Mouse (Mus musculus): ENCODE measurements around the gene Osbpl10.

Gene Osbpl10

GRCm38 (mm10) chr9:114982689-114983360 is 4.5 kb downstream of the Osbpl10 start, which contains the start of gene Rps27rt:
Gene Rps27rt, minus strand, starts transcription at chr9:114982739.
- no peak for DNase-seq (ENCODE audit: low spot score in 2 of 2)

- no peak for DNase-seq (ENCODE audit: low spot score in 2 of 2)
Observed at GRCm38 (mm10) chr9:114985741-114986140, 7.4 kb downstream of the Osbpl10 start.

DNA sequence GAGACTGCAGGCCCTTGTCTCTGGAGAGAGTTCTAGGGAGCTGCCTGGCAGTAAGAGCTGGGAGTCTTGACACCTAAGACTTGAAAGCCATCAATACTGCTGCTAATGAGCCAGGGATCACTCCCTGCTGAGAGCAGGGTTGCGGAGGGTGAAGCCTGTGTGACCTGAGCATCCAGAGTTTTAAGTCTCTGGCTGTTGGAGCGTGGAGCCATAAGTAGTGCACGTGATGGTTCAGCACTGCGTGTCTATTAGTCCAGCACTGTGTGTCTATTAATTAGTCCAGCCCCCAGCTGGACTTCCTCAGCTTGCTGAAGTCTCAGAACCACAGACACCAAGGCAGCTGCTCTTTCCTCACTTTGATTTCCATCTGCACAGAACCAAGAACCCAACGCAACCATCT is 8.0 kb downstream of the Osbpl10 start:
- DNase-seq (ENCODE audit: low spot score in 2 of 2) = no peak

GRCm38 (mm10) chr9:114988029-114988428 is 9.7 kb downstream of the Osbpl10 start:
- no peak for DNase-seq (ENCODE audit: low spot score in 2 of 2)

DNA sequence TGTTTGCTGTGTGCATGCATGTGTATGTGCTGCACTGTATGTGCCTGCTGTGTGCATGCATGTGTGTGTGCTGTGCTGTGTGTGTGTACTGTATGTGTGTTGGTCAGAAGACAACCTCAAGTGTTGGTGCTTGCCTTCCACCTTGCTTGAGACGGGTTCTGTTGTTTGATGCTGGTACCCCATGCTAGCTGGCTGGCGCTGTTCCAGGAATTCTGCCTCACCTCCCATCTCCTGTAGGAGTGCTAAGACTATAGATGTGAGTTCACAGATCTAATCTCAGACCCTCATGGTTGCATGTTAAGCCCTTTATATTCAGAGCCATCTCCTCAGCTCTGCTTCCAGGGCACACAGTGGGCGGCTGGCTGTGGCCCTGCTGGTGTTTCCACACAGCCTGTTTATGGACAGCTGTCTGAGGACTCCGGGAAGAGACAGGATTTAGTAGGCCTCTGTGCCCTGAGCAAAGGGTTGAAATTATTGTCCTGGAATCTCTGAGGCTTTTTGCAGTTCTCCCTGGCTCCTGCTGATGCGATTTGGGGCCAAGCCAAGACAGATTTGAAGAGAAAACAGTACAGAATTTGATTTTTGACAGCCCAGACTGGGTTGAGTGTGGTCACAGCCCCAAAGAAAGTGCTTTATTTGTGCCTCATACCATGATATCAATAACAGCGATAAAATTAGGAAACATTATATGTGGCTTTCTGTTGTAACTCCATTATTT is 10.4 kb downstream of the Osbpl10 start:
- DNase-seq (ENCODE audit: low spot score in 2 of 2) = no peak

DNA sequence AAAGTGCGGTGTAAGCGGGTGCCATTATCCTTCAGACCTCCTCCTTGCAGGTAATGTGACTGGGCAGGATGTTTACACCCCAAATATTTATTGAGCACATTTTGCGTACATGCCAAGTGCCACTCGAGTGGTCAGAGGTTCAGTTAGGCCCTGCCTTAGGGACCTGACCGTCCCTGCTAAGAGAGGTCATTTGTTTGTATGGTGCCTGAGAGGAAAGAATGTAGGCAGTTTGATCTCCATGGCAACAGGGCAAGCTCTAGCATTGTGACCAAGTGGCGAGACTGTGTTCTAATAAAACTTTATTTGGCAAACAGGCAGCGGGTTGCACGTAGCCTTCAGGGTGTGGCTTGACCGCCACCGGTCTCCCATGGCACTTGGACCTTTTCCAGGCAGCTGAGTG is 12.1 kb downstream of the Osbpl10 start:
- no peak for DNase-seq (ENCODE audit: low spot score in 2 of 2)

GRCm38 (mm10) chr9:114992528-114992927 is 14.2 kb downstream of the Osbpl10 start:
- no peak for DNase-seq (ENCODE audit: low spot score in 2 of 2)

GRCm38 (mm10) chr9:114995250-114995649 is 16.9 kb downstream of the Osbpl10 start:
- no peak for DNase-seq (ENCODE audit: low spot score in 2 of 2)

- DNase-seq (ENCODE audit: low spot score in 2 of 2) = no peak
Observed at GRCm38 (mm10) chr9:114995716-114996115, 17.3 kb downstream of the Osbpl10 start.

DNA sequence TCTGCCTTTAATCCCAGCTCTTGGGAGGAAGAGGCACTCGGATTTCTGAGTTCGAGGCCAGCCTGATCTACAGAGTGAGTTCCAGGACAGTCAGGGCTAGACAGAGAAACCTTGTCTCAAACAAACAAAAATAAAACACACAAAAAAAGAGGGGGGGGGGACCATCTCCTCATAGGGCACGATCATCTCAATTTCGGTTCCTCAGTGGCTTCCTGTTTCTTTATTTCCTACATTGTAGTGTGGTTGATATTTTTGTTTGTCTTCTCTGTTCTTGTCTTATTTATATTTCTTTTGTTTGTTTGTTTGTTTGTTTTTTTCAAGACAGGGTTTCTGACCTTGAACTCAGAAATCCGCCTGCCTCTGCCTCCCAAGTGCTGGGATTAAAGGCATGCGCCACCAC is 18.1 kb downstream of the Osbpl10 start:
- no peak for DNase-seq (ENCODE audit: low spot score in 2 of 2)

- no peak for DNase-seq (ENCODE audit: low spot score in 2 of 2)
Observed at GRCm38 (mm10) chr9:114999010-114999770, 20.8 kb downstream of the Osbpl10 start.

GRCm38 (mm10) chr9:114999771-115000146 is 21.4 kb downstream of the Osbpl10 start:
- DNase-seq (ENCODE audit: low spot score in 2 of 2) = no peak

GRCm38 (mm10) chr9:115005446-115005845 is 27.1 kb downstream of the Osbpl10 start:
- no peak for DNase-seq (ENCODE audit: low spot score in 2 of 2)

- DNase-seq (ENCODE audit: low spot score in 2 of 2) = no peak
Observed at GRCm38 (mm10) chr9:115007776-115008175, 29.4 kb downstream of the Osbpl10 start.

DNA sequence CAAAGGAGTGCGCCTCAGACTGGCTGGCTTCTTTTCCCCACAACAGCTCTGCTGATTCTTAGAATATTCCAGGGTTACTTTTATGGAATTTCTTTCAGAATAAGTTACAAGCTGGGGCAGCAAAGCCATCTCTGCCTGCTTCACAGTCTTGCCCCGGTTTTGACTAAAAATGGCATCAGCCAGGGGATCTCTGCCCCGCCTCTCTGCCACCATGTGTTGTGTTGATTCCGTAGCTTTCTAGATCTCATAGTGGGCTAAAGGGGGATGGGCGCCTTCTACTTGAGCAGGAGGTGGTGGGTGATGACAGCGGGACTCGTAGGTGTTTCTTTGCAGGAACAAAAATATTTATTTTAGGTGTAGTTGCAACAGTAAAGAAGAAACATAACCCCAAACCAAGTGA is 29.8 kb downstream of the Osbpl10 start:
- DNase-seq (ENCODE audit: low spot score in 2 of 2) = no peak

- DNase-seq (ENCODE audit: low spot score in 2 of 2) = no peak
Observed at GRCm38 (mm10) chr9:115012367-115012766, 34.0 kb downstream of the Osbpl10 start.

DNA sequence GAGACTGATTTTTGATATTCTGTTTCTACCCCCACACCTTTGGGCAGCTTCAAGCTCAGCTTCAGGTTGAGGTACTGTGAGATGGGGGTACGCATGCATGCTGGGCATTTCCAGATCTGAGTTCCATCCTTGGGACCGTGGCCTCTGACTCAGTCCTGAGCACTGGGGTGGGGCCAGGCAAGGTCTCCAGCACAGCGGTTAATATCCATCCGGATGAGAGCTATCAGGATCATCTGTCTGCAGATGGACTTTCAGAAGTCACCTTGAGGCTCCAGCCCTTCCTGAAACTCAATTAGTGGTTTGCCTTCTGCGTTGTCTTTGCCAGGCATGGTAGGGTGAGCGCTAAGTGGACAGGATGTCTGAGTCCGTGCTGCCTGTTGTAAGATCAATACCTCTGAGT is 41.8 kb downstream of the Osbpl10 start:
- no peak for DNase-seq (ENCODE audit: low spot score in 2 of 2)

GRCm38 (mm10) chr9:115021419-115021818 is 43.0 kb downstream of the Osbpl10 start:
- DNase-seq (ENCODE audit: low spot score in 2 of 2) = no peak

GRCm38 (mm10) chr9:115023137-115023536 is 44.8 kb downstream of the Osbpl10 start:
- DNase-seq (ENCODE audit: low spot score in 2 of 2) = no peak

GRCm38 (mm10) chr9:115023708-115024383 is 45.5 kb downstream of the Osbpl10 start:
- no peak for DNase-seq (ENCODE audit: low spot score in 2 of 2)

DNA sequence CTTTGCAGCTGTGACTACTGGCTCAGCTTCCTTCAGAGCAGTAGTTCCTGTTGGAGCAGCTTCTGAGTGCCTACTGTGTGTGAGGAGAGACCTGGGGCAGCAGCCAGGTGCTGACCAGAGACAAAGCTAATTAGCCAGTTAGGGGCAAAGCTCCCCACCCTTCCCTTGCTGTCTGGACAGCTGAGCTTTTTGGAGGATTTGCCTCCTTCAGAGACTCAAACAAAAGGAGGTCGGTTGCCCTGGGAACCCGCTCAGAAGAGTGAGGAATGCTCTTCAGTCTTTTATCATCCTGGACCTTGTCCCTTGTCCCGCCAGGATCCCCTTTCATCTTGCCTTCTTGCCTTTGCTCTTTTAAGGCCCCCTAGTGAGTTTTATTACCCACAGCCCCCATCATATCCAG is 50.9 kb downstream of the Osbpl10 start:
- DNase-seq (ENCODE audit: low spot score in 2 of 2) = no peak

DNA sequence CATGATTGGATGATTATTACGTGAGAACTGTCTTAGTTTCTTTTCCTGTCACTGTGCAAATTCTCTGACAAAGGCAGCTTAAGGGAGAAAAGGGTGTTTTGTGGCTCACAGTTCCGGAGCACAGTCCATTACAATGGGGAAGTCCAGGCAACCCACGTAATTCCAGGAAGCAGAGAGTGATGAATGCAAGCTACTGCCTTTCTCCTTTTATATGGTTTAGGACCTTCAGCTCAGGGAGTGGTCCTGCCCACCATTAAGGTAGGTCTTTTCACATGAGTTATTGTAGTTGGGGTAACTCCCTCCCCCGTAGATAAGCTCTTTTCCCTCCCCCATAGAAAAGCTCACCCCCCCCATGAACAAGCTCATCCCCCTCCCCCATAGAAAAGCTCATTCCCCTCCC is 52.2 kb downstream of the Osbpl10 start:
- DNase-seq (ENCODE audit: low spot score in 2 of 2) = no peak

Measured in natural killer cell, adult 2 months (primary cell).